Mouse (Mus musculus) intestine, embryonic 16.5 days (tissue): Measurements from ENCODE around the gene Olfr98. TPM values are rescaled to one million over a fixed set of nuclear protein-coding genes. Genes with fewer than 3 reads are reported as not detected.
"Not testable (repeated sequence)": the region's sequence is repeated elsewhere in the genome, so short reads cannot be mapped to it uniquely, and the experiment has no call there.

ENCODE experiments used
- ATAC-seq: fragments of 200-750 bp; cut with Nextera tagmentation; 2 replicates; pipeline ENCODE4 v1.8.0; 2017; ENCODE audit warnings: moderate TSS enrichment, moderate library complexity
- H3K27ac ChIP-seq: fragments of 300-500 bp; sonication (generic); 2 replicates; pipeline ENCODE4 v1.5.1; 2014; ENCODE audit warnings: mild to moderate bottlenecking, low read length
- H3K27me3 ChIP-seq: fragments of 300-500 bp; sonication (generic); replicated peaks from 2 replicates; pipeline ENCODE4 v1.6.1; 2014; ENCODE audit warnings: low read length, control low read depth, mixed read lengths; ENCODE audit not compliant: control insufficient read depth, insufficient read depth
- H3K36me3 ChIP-seq: fragments of 300-500 bp; sonication (generic); 2 replicates; pipeline ENCODE4 v1.6.1; 2014; ENCODE audit warnings: low read length, control low read depth; ENCODE audit not compliant: control insufficient read depth, insufficient read depth
- H3K4me1 ChIP-seq: fragments of 300-500 bp; sonication (generic); 2 replicates; pipeline ENCODE4 v1.6.1; 2014; ENCODE audit warnings: low read length, control low read depth, mixed read lengths; ENCODE audit not compliant: control insufficient read depth, insufficient read depth
- H3K4me2 ChIP-seq: fragments of 300-500 bp; sonication (generic); 2 replicates; pipeline ENCODE4 v1.6.1; 2014; ENCODE audit warnings: low read depth, low read length, control low read depth
- H3K4me3 ChIP-seq: fragments of 300-500 bp; sonication (generic); 2 replicates; pipeline ENCODE4 v1.5.1; 2014; ENCODE audit warnings: mild to moderate bottlenecking, low read length
- H3K9ac ChIP-seq: fragments of 300-500 bp; sonication (generic); 2 replicates; pipeline ENCODE4 v1.6.1; 2014; ENCODE audit warnings: low read depth, low read length
- H3K9me3 ChIP-seq: fragments of 300-500 bp; sonication (generic); 2 replicates; pipeline ENCODE4 v1.6.1; 2016; ENCODE audit warnings: low read length, control low read depth; ENCODE audit not compliant: control insufficient read depth
- WGBS: fragments of 180-500 bp; shearing (Covaris S2); extraction: QIAGEN DNeasy Blood & Tissue Kit; methylation state at CpG from one replicate; pipeline ENCODE4 v1.1.7; 2014; 5-methylcytosine and 5-hydroxymethylcytosine counted together
- polyA plus RNA-seq: library from polyadenylated mRNA; unstranded; fragments of >200 nt; fragmentation: Nextera tagmentation; extraction: Ambion mirVana; gene quantifications from 2 replicates; pipeline ENCODE4 v1.2.1, GENCODE M21; 2015

Gene Olfr98
- polyA plus RNA-seq, 1 experiment from 2014 or later, result not detected

DNA sequence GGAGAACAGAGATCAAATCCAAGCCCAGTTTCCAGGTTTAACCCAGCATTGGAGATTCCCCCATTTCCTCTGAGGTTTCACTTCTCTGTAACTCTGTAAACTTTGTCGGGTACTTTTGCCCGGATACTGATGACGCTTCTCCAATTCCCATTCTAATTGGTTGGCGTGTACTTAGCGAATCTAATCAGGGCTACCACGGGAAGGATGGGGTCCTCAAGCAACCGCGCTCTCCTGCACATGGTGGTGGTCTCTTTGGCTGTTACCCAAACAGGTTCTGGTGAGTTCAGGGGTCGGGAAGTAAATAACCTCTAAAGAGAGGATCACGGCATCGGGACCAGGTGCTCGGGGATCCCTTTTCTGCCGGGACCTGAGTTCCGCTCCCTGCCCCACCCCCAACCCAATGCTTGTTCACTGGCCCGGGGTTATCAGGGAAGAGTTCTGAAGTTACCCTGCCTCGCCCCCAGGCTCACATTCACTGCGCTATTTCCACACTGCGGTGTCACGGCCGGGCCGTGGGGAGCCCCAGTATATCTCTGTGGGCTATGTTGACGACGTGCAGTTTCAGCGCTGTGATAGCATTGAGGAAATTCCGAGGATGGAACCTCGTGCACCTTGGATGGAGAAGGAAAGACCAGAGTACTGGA lies 6.6 kb upstream of the Olfr98 start, which contains the start of gene H2-M3:
Gene H2-M3 (plus strand): TSS at position 163 of the 644 bp plus-strand sequence.
- H3K4me3 ChIP-seq, result peak within 1 kb of the TSS; percentile 57
- WGBS, result under 1% methylated on average over 26 of the region's 26 CpGs
- peak within 1 kb of the TSS; percentile 56 for H3K9ac ChIP-seq
- H3K27me3 ChIP-seq, result no peaks in the 10 kb centered on the region
- H3K4me1 ChIP-seq, result no peaks in the 10 kb centered on the region
- ATAC-seq, result peak; percentile 98
- no peaks in the 10 kb centered on the region for H3K36me3 ChIP-seq
- no peak within 1 kb of the TSS for H3K27ac ChIP-seq
- H3K4me2 ChIP-seq, result peak within 1 kb of the TSS; percentile 82
- H3K9me3 ChIP-seq, result no peaks in the 10 kb centered on the region

- no peaks in the 10 kb centered on the region for H3K4me1 ChIP-seq
- no peak overlapping the region for H3K27ac ChIP-seq
- ATAC-seq, result no peak
- no peaks in the 10 kb centered on the region for H3K27me3 ChIP-seq
- no peak overlapping the region for H3K4me2 ChIP-seq
- no peak overlapping the region for H3K4me3 ChIP-seq
- H3K9ac ChIP-seq, result no peak overlapping the region
- 12% methylated on average over 1 of the region's 1 CpGs for WGBS
- H3K9me3 ChIP-seq, result no peaks in the 10 kb centered on the region
- no peaks in the 10 kb centered on the region for H3K36me3 ChIP-seq
Observed at GRCm38 (mm10) chr17:37250544-37250943, 13.0 kb downstream of the Olfr98 start.

GRCm38 (mm10) chr17:37249460-37249859 lies 14.1 kb downstream of the Olfr98 start:
- no peaks in the 10 kb centered on the region for H3K27me3 ChIP-seq
- no peaks in the 10 kb centered on the region for H3K9me3 ChIP-seq
- H3K9ac ChIP-seq, result no peak overlapping the region
- no peaks in the 10 kb centered on the region for H3K4me1 ChIP-seq
- H3K4me3 ChIP-seq, result no peak overlapping the region
- no peak overlapping the region for H3K27ac ChIP-seq
- H3K4me2 ChIP-seq, result no peak overlapping the region
- H3K36me3 ChIP-seq, result no peaks in the 10 kb centered on the region
- ATAC-seq, result no peak

- H3K9me3 ChIP-seq, result no peaks in the 10 kb centered on the region
- no peak overlapping the region for H3K4me2 ChIP-seq
Observed at GRCm38 (mm10) chr17:37246715-37247114, 16.8 kb downstream of the Olfr98 start.

GRCm38 (mm10) chr17:37242198-37242597 lies 21.4 kb downstream of the Olfr98 start:
- Histone ChIP-seq H3K4me2 (no peak overlapping the region), H3K4me3 (no peak overlapping the region), H3K9me3 (no peaks in the 10 kb centered on the region), H3K27ac (no peak overlapping the region), H3K36me3 (no peaks in the 10 kb centered on the region), H3K4me1 (no peaks in the 10 kb centered on the region), H3K27me3 (no peaks in the 10 kb centered on the region), H3K9ac (no peak overlapping the region)
- ATAC-seq, result peak; percentile 58; the same call in 1 of the 2 replicates
- WGBS, result 17% methylated on average over 3 of the region's 3 CpGs

More at GRCm38 (mm10) chr17:37246715-37247114, 16.8 kb downstream of the Olfr98 start:
- 34% methylated on average over 5 of the region's 5 CpGs for WGBS
- ATAC-seq, result no peak
- Histone ChIP-seq H3K27me3 (no peaks in the 10 kb centered on the region), H3K9ac (no peak overlapping the region), H3K4me1 (no peaks in the 10 kb centered on the region), H3K36me3 (no peaks in the 10 kb centered on the region), H3K27ac (no peak overlapping the region), H3K4me3 (no peak overlapping the region)

- not testable (repeated sequence) for ATAC-seq, H3K9me3 ChIP-seq, H3K36me3 ChIP-seq, H3K9ac ChIP-seq, H3K27ac ChIP-seq, H3K4me1 ChIP-seq, H3K4me3 ChIP-seq, H3K4me2 ChIP-seq, H3K27me3 ChIP-seq
- 91% methylated on average over 2 of the region's 2 CpGs for WGBS
Observed at GRCm38 (mm10) chr17:37237230-37237629, 26.3 kb downstream of the Olfr98 start, which contains the start of gene Olfr97. Olfr97 (minus strand) TSS chr17:37237330.

GRCm38 (mm10) chr17:37221879-37222278 lies 41.7 kb downstream of the Olfr98 start:
- WGBS, result 9% methylated on average over 1 of the region's 1 CpGs
- no peak for ATAC-seq
- H3K4me3 ChIP-seq, result no peak overlapping the region

GRCm38 (mm10) chr17:37219846-37220245 lies 43.7 kb downstream of the Olfr98 start, which contains the start of gene Olfr96:
Olfr96 (plus strand) TSS chr17:37220146.
- no peak within 1 kb of the TSS for H3K9ac ChIP-seq
- no peak within 1 kb of the TSS for H3K4me2 ChIP-seq
- ATAC-seq, result no peak

More at GRCm38 (mm10) chr17:37221879-37222278, 41.7 kb downstream of the Olfr98 start:
- Histone ChIP-seq H3K36me3 (no peaks in the 10 kb centered on the region), H3K4me2 (no peak overlapping the region), H3K27me3 (no peaks in the 10 kb centered on the region), H3K9ac (no peak overlapping the region), H3K4me1 (no peaks in the 10 kb centered on the region), H3K9me3 (0 out of 2 replicates have a peak, but pooled peaks cover 2% of the 10 kb centered on the region), H3K27ac (no peak overlapping the region)

DNA sequence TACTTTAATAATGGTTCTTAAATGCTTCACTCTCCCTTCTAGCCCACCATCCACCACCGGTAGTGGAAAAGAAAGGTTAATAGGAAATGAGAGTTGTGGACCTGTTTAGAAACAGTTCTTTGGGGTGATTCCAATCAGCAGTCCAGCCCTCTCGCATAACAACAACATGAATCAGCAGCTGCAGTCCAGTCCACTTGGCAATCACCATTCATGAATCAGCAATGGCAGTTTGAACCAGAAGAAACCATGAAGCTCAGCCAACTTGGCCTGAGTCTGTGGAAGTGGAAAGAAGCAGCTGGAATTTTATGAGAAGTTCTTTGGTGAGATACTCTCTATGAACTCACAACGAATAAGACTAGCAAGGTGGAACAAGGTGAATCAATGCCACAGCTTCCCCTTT lies 45.1 kb downstream of the Olfr98 start:
- no peaks in the 10 kb centered on the region for H3K36me3 ChIP-seq
- ATAC-seq, result no peak
- 76% methylated on average over 3 of the region's 3 CpGs for WGBS
- H3K27me3 ChIP-seq, result no peaks in the 10 kb centered on the region
- no peaks in the 10 kb centered on the region for H3K4me1 ChIP-seq
- H3K9me3 ChIP-seq, result 0 out of 2 replicates have a peak, but pooled peaks cover 2% of the 10 kb centered on the region
- H3K27ac ChIP-seq, result no peak overlapping the region
- H3K9ac ChIP-seq, result no peak overlapping the region
- H3K4me2 ChIP-seq, result no peak overlapping the region
- H3K4me3 ChIP-seq, result no peak overlapping the region

More at GRCm38 (mm10) chr17:37219846-37220245, 43.7 kb downstream of the Olfr98 start, which contains the start of gene Olfr96:
- H3K27ac ChIP-seq, result no peak within 1 kb of the TSS
- no peaks in the 10 kb centered on the region for H3K36me3 ChIP-seq
- 0 out of 2 replicates have a peak, but pooled peaks cover 2% of the 10 kb centered on the region for H3K9me3 ChIP-seq
- WGBS, result 69% methylated on average over 4 of the region's 4 CpGs
- H3K4me1 ChIP-seq, result no peaks in the 10 kb centered on the region
- H3K4me3 ChIP-seq, result no peak within 1 kb of the TSS
- no peaks in the 10 kb centered on the region for H3K27me3 ChIP-seq
